Mouse (Mus musculus) gastrocnemius, adult 2 months (tissue): ENCODE measurements around the gene Kdsr. TPM values are rescaled to one million over a fixed set of nuclear protein-coding genes. Genes with fewer than 3 reads are reported as not detected.
"Not testable (repeated sequence)": the region's sequence is repeated elsewhere in the genome, so short reads cannot be mapped to it uniquely, and the experiment has no call there.

Experiments used
- DNase-seq: peaks from one replicate; pipeline ENCODE4 v3.0.0; 2022
- H3K27ac ChIP-seq: fragments of 200-600 bp; 2 replicates; pipeline ENCODE4 v1.8.1; 2022; ENCODE audit warnings: mild to moderate bottlenecking
- H3K4me3 ChIP-seq: fragments of 200-600 bp; 2 replicates; pipeline ENCODE4 v1.8.1; 2022; ENCODE audit warnings: mild to moderate bottlenecking, moderate library complexity
- CTCF ChIP-seq: fragments of 200-600 bp; IDR thresholded peaks from 2 replicates; pipeline ENCODE4 v1.8.1; 2022; ENCODE audit warnings: antibody characterized with exemption, mild to moderate bottlenecking, moderate library complexity
- intact Hi-C: fragments of 180-260 bp; cut with DNase I; formaldehyde crosslinking; loops from one replicate; pipeline ENCODE4 v1.15.1; 2025
- total RNA-seq, 2 experiments: library from RNA; stranded (reverse); gene quantifications; 2 replicates each; pipeline ENCODE4 v1.2.3; 2021

Gene Kdsr
- total RNA-seq, 2 experiments from 2014 or later, result 3.9 to 4.4 TPM

DNA sequence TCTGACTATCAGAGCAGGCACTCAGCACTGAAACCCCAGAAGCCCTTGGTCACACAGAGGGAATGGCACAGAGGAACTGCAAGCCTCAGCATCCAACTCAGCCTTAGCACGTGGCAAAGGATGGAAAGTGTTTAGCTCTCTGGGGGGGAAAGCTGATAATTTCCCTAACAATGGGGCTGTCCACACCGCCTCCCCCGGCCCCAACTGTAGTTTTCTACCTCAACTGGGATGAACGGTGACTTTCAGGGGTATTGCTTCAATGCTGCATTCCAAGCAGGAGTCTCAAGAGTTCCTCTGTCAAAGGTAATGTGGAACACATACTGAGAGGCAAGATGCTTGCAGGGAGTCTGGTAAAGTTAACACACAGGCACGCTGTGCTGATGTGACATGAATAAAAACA lies 37.5 kb downstream of the Kdsr start:
- TF ChIP-seq CTCF, result no peak
- Histone ChIP-seq H3K27ac (no peak overlapping the region), H3K4me3 (no peak overlapping the region)
- intact Hi-C loops, result no loop called here
- no peak for DNase-seq

DNA sequence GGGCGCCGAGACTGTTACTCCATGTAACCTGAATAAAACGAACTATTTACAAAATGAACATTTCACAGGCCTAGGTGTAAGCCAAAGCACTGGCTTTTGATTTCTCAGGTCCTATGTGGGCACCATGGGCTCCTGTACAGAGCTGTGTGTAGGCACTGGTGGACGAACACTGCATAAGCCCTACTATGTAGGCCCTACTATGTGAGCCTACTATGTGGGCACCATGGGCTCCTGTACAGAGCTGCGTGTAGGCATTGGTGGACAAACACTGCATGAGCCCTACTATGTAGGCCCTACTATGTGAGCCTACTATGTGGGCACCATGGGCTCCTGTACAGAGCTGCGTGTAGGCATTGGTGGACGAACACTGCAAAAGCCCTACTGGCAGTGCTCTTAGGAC lies 41.8 kb downstream of the Kdsr start:
- H3K4me3 ChIP-seq, H3K27ac ChIP-seq, DNase-seq: not testable (repeated sequence)
- intact Hi-C loops, result loop anchor here (1.0 to 2.0 kb wide), 3 partner anchors 171 to 293 kb away; no protein-coding TSS in a partner anchor

DNA sequence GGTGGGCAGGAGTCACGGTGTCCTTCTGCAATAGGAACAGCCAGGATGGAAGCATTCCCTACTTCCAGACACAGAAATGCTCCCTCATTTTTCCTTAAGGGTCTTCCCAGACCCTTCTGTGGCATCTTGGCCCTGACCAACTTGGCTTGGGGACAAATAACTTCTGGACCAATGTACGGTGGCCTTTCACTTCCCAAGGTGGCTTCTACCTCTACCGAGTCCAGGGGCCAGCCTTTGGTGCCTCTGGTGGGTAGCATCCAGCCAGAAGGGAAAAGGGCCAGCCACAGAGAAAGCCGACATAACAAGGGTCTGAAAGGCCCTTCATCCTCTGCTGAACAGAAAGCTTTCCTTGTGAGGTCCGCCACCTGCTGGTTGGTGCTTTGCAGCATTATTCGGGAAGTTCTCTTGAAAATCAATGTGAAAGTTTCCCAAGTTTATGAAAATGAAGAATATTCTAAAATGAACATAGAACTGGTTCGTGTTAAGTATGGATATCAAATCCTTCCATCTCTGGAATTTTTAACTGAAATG lies 42.4 kb downstream of the Kdsr start:
- intact Hi-C loops, result loop anchor here (1.0 to 2.0 kb wide), 3 partner anchors 170 to 292 kb away; no protein-coding TSS in a partner anchor
- DNase-seq, result peak; percentile 77
- Histone ChIP-seq H3K4me3 (no peak overlapping the region), H3K27ac (no peak overlapping the region)
- peak; percentile 84 for TF ChIP-seq CTCF

DNA sequence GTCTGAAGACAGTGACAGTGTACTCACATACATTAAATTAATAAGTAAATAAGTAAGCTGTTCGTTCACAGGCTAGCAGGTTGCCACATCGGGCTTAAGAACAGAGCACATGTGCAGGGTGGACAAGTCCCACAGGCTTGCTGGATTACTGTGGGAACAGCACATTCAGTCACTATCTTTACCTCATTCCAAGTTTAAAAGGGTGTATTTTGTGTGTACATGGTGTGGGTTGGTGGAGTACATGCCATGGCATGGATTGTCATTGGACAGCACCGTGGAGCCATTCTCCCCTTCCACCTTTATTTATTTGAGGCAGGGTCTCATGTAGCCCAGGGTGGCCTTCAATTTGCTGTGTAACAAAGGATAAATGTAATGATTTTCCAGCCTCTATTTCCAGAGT lies 43.4 kb downstream of the Kdsr start:
- DNase-seq, result no peak
- no peak for TF ChIP-seq CTCF
- H3K4me3 ChIP-seq, result no peak overlapping the region
- H3K27ac ChIP-seq, result no peak overlapping the region
- intact Hi-C loops, result loop anchor here (2.0 kb wide), 2 partner anchors 169 to 291 kb away; no protein-coding TSS in a partner anchor

DNA sequence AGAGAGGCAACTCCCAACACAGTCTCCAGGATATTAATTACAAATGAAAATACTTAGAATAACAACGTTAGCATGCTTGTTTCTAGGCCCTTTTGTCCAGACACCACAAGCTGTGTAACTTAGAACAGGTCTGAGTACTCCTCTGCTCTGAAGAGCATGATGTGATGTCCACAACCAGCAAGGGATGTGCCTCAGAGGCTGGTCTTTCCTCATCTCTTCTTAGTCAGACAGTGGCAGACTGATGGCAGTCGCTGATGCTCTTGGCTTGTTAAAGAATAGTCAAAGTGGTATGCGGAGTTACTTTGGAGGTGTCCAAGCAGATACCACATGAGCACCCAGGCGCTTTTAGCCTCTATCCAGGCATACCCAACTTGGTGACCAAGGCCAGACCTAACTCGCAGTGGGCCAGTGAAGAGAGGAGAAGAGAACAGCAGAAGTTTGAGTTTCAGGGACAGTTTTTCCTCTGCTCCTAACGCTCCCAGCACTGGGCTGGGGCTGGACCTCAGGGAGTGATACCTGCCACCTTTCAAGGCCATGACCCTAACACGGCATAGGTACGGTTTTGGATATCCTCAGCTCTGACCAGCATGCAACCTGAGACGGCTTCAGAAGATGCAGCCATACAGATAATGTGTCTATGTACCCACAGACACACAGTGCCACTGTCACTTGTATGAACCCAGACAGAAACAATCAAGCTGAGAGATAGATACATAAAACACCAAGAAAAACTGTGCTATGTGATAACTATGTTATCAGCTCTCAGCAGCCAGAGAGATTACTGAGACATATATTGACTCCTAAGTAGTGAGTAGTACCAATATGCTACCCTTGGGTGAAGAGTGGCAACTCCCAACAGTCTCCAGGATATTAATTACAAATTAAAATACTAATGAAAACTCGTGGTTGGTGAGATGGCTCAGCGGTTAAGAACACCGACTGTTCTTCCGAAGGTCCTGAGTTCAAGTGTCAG lies 44.1 kb downstream of the Kdsr start:
- Histone ChIP-seq H3K4me3 (no peak overlapping the region), H3K27ac (no peak overlapping the region)
- DNase-seq, result no peak
- intact Hi-C loops, result loop anchor here (2.0 kb wide), 2 partner anchors 169 to 291 kb away; no protein-coding TSS in a partner anchor
- no peak for TF ChIP-seq CTCF

DNA sequence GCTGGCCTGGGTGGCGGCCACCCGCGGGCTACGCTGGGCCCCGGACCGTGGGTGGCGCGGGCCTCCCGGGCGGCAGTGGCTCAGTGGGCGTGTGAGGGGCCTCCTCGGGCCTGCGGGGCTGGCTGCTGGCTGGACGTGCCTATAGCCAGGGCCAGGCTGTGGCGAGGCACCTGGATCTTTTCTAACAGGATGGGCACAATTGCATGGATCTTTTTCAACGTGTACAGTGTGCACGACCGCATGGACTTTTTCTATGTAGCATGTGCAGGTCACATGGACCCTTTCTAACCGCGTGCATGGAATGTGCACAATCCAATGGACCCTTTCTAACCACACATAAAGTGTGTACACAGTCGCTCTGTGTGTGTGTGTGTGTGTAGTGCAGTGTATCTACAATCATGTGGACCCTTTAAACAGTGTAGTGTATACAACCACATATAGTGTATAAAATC lies 45.0 kb downstream of the Kdsr start:
- peak overlapping the region; percentile 85 for H3K27ac ChIP-seq
- intact Hi-C loops, result loop anchor here (5.0 kb wide), 1 partner anchor 82 kb away; no protein-coding TSS in a partner anchor
- peak overlapping the region; percentile 91 for H3K4me3 ChIP-seq
- no peak for TF ChIP-seq CTCF
- no peak for DNase-seq

DNA sequence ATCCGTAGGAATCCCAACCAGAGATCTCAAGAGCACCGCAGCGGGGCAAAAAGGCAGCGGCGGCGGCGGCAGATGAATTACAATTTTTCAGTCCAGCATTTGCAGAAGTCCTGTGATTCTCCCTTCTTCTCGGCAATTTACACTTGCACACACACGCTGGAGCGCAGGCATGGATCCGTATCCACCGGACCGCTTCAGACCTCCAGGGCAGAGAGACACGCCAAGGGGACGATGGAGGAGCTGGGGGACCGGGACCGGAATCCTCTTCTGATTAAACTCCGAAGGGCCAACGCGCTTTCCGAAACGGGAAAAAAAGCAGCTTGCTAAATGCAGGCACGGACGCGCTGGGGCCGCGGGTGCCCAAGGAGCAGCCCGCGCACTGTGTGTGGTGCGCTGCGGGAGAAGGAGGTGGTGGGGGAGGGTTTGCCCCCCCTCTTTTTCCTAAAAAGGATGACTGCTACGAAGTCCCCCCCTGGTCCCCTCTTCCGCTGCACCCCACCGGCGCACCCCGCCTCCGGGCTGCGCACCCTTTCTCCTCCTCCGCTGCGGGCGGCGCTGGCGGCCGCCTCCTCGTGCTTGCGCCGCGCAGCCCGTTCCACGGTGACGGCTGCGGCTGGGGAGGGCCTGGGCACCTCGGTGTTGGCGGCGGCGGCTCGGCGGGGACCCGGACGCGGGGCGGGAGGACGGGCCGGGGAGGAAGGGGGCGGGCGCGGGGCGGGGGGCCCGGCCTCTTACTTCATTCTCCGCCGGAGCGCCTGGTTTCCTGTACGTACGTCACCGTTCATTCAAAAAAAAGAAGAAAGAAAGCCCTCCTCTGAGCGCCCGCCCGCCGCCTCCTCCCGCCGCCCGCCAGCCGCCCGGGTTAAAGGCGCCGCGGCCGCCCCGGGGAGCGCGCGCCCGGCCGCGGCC lies 45.7 kb downstream of the Kdsr start, which contains the start of gene Bcl2:
Gene Bcl2, minus strand, starts transcription at position 654 of the 909 bp plus-strand sequence.
- TF ChIP-seq CTCF, result peak; percentile 2; the same call in 1 of the 2 replicates
- DNase-seq, result peak; percentile 84
- intact Hi-C loops, result loop anchor here (5.0 kb wide), 1 partner anchor 82 kb away; no protein-coding TSS in a partner anchor
- peak within 1 kb of the TSS; percentile 91 for H3K4me3 ChIP-seq
- H3K27ac ChIP-seq, result peak within 1 kb of the TSS; percentile 85

DNA sequence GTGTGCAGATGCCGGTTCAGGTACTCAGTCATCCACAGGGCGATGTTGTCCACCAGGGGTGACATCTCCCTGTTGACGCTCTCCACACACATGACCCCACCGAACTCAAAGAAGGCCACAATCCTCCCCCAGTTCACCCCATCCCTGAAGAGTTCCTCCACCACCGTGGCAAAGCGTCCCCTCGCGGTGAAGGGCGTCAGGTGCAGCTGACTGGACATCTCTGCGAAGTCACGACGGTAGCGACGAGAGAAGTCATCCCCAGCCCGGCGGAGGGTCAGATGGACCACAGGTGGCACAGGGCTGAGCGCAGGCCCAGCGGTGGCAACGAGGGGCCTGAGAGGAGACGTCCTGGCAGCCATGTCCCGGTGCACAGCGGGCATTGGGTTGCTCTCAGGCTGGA lies 47.2 kb downstream of the Kdsr start:
- TF ChIP-seq CTCF, result peak; percentile 70
- intact Hi-C loops, result loop anchor here (5.0 kb wide), 1 partner anchor 80 kb away; no protein-coding TSS in a partner anchor
- H3K27ac ChIP-seq, result peak overlapping the region; percentile 72
- peak overlapping the region; percentile 91 for H3K4me3 ChIP-seq
- peak; percentile 60 for DNase-seq

DNA sequence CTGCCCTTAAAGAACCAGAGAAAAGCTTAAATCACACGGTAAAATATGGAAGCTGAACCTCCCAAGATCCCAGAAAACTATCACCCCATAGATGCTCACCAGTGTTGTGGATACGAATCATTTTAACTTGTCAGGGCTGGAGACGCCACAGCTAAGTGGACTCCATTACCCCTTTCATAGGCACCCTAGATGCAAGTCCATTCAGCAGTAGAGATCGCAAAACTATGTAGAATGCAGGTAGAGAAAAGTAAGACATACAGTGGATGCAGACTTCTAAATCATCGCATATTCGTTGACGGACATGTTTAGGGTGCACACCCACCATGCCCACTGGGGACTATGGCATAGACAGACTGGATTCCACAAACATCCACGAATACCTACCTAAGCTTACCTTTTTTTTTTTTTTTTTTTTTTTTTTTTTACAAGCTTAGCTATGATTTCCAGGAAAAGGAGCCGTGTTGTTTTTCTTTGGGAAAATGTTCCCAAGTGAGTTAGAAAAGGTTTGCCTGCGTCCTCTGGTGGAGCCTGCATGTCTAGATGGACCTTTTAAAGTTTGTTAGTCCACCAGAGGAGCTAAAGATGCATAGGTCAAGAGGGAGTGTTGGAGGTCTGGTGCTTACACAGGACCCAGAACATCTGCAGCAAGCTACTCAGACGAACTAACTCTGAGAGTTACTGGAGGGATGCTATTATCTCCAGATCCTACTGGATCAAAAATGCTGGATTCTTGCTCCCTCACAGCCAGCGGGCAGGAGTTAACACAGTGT lies 48.0 kb downstream of the Kdsr start:
- peak; percentile 19; the same call in 1 of the 2 replicates for TF ChIP-seq CTCF
- DNase-seq, result no peak
- Histone ChIP-seq H3K4me3 (peak overlapping the region; percentile 91), H3K27ac (peak overlapping the region; percentile 72)
- intact Hi-C loops, result loop anchor here (5.0 kb wide), 1 partner anchor 79 kb away; no protein-coding TSS in a partner anchor

DNA sequence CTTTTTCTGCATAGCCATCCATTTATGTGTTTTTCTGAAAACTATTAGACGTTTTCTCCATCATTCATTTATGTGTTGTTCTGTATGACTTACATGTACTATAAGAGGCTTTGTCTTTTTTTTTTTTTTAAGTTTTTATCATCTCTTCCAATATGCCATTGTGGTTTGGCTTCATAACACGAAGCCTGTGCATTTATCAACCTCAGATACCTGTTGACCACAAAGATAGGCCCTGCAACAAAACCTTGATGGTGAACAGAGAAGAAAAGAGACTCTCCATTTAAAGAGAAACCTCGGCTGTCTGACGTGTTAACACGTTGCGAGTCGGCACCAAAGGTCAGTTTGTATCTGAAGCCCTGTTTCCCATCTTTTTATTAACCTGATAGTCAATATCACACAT lies 49.3 kb downstream of the Kdsr start:
- no peak overlapping the region for H3K4me3 ChIP-seq
- peak overlapping the region; percentile 20; the same call in 1 of the 2 replicates for H3K27ac ChIP-seq
- DNase-seq, result no peak
- no peak for TF ChIP-seq CTCF
- intact Hi-C loops, result loop anchor here (5.0 kb wide), 1 partner anchor 78 kb away; no protein-coding TSS in a partner anchor
